Mouse (Mus musculus): ENCODE data around the gene Matn3. TPM values are rescaled to one million over a fixed set of nuclear protein-coding genes. Genes with fewer than 3 reads are reported as not detected.

Matn3 gene
- polyA plus RNA-seq, 1 experiment from 2014 or later: not detected

- ATAC-seq: no peak
- H3K36me3 ChIP-seq (replicated peaks; ENCODE audit: insufficient read depth, low read length): no peaks in the 10 kb centered on the region
- H3K9me3 ChIP-seq (ENCODE audit: low read length): no peaks in the 10 kb centered on the region
- TF ChIP-seq EP300 (IDR thresholded peaks at IDR 0.05; ENCODE audit: low read depth) (no peak), CTCF (IDR thresholded peaks at IDR 0.05; ENCODE audit: low read depth) (no peak)
- H3K9ac ChIP-seq (replicated peaks): no peak overlapping the region
- H3K4me2 ChIP-seq (ENCODE audit: low read depth, low read length): no peak overlapping the region
- 36% methylated on average over 4 of the region's 4 CpGs for WGBS (ENCODE audit: insufficient replicate concordance)
- no peaks in the 10 kb centered on the region for H3K27me3 ChIP-seq (ENCODE audit: insufficient read depth, low read length)
- H3K27ac ChIP-seq (ENCODE audit: low read depth): no peak overlapping the region
- no peak for DNase-seq
- no peaks in the 10 kb centered on the region for H3K4me1 ChIP-seq (ENCODE audit: insufficient read depth)
- H3K4me3 ChIP-seq (ENCODE audit: low read depth, low read length): no peak overlapping the region
These were observed 59.4 kb downstream of the Matn3 start for GRCm38 (mm10) chr12:9007146-9007545.

- Histone ChIP-seq H3K4me3 (ENCODE audit: low read depth, low read length) (no peak overlapping the region), H3K4me2 (ENCODE audit: low read depth, low read length) (no peak overlapping the region), H3K9me3 (ENCODE audit: low read length) (no peaks in the 10 kb centered on the region), H3K27me3 (ENCODE audit: insufficient read depth, low read length) (no peaks in the 10 kb centered on the region), H3K27ac (ENCODE audit: low read depth) (no peak overlapping the region), H3K4me1 (ENCODE audit: insufficient read depth) (no peaks in the 10 kb centered on the region), H3K36me3 (replicated peaks; ENCODE audit: insufficient read depth, low read length) (no peaks in the 10 kb centered on the region), H3K9ac (replicated peaks) (no peak overlapping the region)
- WGBS (ENCODE audit: insufficient replicate concordance): 83% methylated on average over 6 of the region's 6 CpGs
- no peak for DNase-seq
- ATAC-seq: no peak
- TF ChIP-seq CTCF (IDR thresholded peaks at IDR 0.05; ENCODE audit: low read depth): no peak
- TF ChIP-seq EP300 (IDR thresholded peaks at IDR 0.05; ENCODE audit: low read depth): no peak
These were observed 60.1 kb downstream of the Matn3 start for GRCm38 (mm10) chr12:9007811-9008210.

- Histone ChIP-seq H3K27me3 (ENCODE audit: insufficient read depth, low read length) (no peaks in the 10 kb centered on the region), H3K4me1 (ENCODE audit: insufficient read depth) (no peaks in the 10 kb centered on the region)
- 67% methylated on average over 4 of the region's 4 CpGs for WGBS (ENCODE audit: insufficient replicate concordance)
These were observed 62.6 kb downstream of the Matn3 start for GRCm38 (mm10) chr12:9010311-9010710.

GRCm38 (mm10) chr12:9016376-9016775, 68.6 kb downstream of the Matn3 start:
- H3K27me3 ChIP-seq (ENCODE audit: insufficient read depth, low read length): no peaks in the 10 kb centered on the region
- TF ChIP-seq CTCF (IDR thresholded peaks at IDR 0.05; ENCODE audit: low read depth) (no peak), EP300 (IDR thresholded peaks at IDR 0.05; ENCODE audit: low read depth) (no peak)
- H3K4me1 ChIP-seq (ENCODE audit: insufficient read depth): no peaks in the 10 kb centered on the region
- ATAC-seq (no peak), DNase-seq (no peak)
- no peaks in the 10 kb centered on the region for H3K36me3 ChIP-seq (replicated peaks; ENCODE audit: insufficient read depth, low read length)
- no peak overlapping the region for H3K4me2 ChIP-seq (ENCODE audit: low read depth, low read length)
- WGBS (ENCODE audit: insufficient replicate concordance): 85% methylated on average over 9 of the region's 9 CpGs
- H3K9me3 ChIP-seq (ENCODE audit: low read length): no peaks in the 10 kb centered on the region
- no peak overlapping the region for H3K9ac ChIP-seq (replicated peaks)
- no peak overlapping the region for H3K27ac ChIP-seq (ENCODE audit: low read depth)
- no peak overlapping the region for H3K4me3 ChIP-seq (ENCODE audit: low read depth, low read length)

More at GRCm38 (mm10) chr12:9010311-9010710, 62.6 kb downstream of the Matn3 start:
- Histone ChIP-seq H3K9ac (replicated peaks) (no peak overlapping the region), H3K4me3 (ENCODE audit: low read depth, low read length) (no peak overlapping the region), H3K9me3 (ENCODE audit: low read length) (no peaks in the 10 kb centered on the region), H3K36me3 (replicated peaks; ENCODE audit: insufficient read depth, low read length) (no peaks in the 10 kb centered on the region), H3K27ac (ENCODE audit: low read depth) (no peak overlapping the region), H3K4me2 (ENCODE audit: low read depth, low read length) (no peak overlapping the region)
- ATAC-seq (no peak), DNase-seq (no peak)
- TF ChIP-seq EP300 (IDR thresholded peaks at IDR 0.05; ENCODE audit: low read depth): no peak
- TF ChIP-seq CTCF (IDR thresholded peaks at IDR 0.05; ENCODE audit: low read depth): no peak

- Histone ChIP-seq H3K4me2 (ENCODE audit: low read depth, low read length) (no peak overlapping the region), H3K36me3 (replicated peaks; ENCODE audit: insufficient read depth, low read length) (no peaks in the 10 kb centered on the region)
These were observed 72.7 kb downstream of the Matn3 start for GRCm38 (mm10) chr12:9020431-9020830.

GRCm38 (mm10) chr12:9020986-9021385, 73.3 kb downstream of the Matn3 start:
- no peak overlapping the region for H3K9ac ChIP-seq (replicated peaks)

More at GRCm38 (mm10) chr12:9020431-9020830, 72.7 kb downstream of the Matn3 start:
- Histone ChIP-seq H3K4me1 (ENCODE audit: insufficient read depth) (no peaks in the 10 kb centered on the region), H3K4me3 (ENCODE audit: low read depth, low read length) (no peak overlapping the region), H3K9ac (replicated peaks) (no peak overlapping the region), H3K27ac (ENCODE audit: low read depth) (no peak overlapping the region), H3K9me3 (ENCODE audit: low read length) (no peaks in the 10 kb centered on the region), H3K27me3 (ENCODE audit: insufficient read depth, low read length) (no peaks in the 10 kb centered on the region)
- DNase-seq (no peak), ATAC-seq (no peak)
- no peak for TF ChIP-seq EP300 (IDR thresholded peaks at IDR 0.05; ENCODE audit: low read depth)
- no peak for TF ChIP-seq CTCF (IDR thresholded peaks at IDR 0.05; ENCODE audit: low read depth)
- WGBS (ENCODE audit: insufficient replicate concordance): 90% methylated on average over 8 of the region's 8 CpGs

More at GRCm38 (mm10) chr12:9020986-9021385, 73.3 kb downstream of the Matn3 start:
- Histone ChIP-seq H3K4me1 (ENCODE audit: insufficient read depth) (no peaks in the 10 kb centered on the region), H3K36me3 (replicated peaks; ENCODE audit: insufficient read depth, low read length) (no peaks in the 10 kb centered on the region), H3K27ac (ENCODE audit: low read depth) (no peak overlapping the region), H3K4me3 (ENCODE audit: low read depth, low read length) (no peak overlapping the region), H3K9me3 (ENCODE audit: low read length) (no peaks in the 10 kb centered on the region), H3K4me2 (ENCODE audit: low read depth, low read length) (no peak overlapping the region), H3K27me3 (ENCODE audit: insufficient read depth, low read length) (no peaks in the 10 kb centered on the region)
- DNase-seq: no peak
- no peak for TF ChIP-seq CTCF (IDR thresholded peaks at IDR 0.05; ENCODE audit: low read depth)
- no peak for TF ChIP-seq EP300 (IDR thresholded peaks at IDR 0.05; ENCODE audit: low read depth)
- 56% methylated on average over 3 of the region's 3 CpGs for WGBS (ENCODE audit: insufficient replicate concordance)
- no peak for ATAC-seq

Other genes starting within 250 kb of the Matn3 start
- gene Sdc1, start 176.6 kb upstream of the Matn3 start, polyA plus RNA-seq (2015; fragmentation: Nextera tagmentation; extraction: Ambion mirVana): 101 and 116 TPM in 2 replicates
- gene Laptm4a, start 26.3 kb upstream of the Matn3 start, polyA plus RNA-seq (2015; fragmentation: Nextera tagmentation; extraction: Ambion mirVana): 125 and 128 TPM in 2 replicates
- 1.1 and 1.4 TPM in 2 replicates for gene Wdr35, start 26.0 kb downstream of the Matn3 start, polyA plus RNA-seq (2015; fragmentation: Nextera tagmentation; extraction: Ambion mirVana)
- gene Ttc32, start 82.1 kb downstream of the Matn3 start, polyA plus RNA-seq (2015; fragmentation: Nextera tagmentation; extraction: Ambion mirVana): 15.2 and 19.1 TPM in 2 replicates